Mouse (Mus musculus) lung, postnatal 0 days (tissue): ENCODE data around the gene Cd79a.

ENCODE experiments used
- CTCF ChIP-seq: IDR thresholded peaks from 2 replicates; pipeline ENCODE4 v1.5.1; 2016; ENCODE audit warnings: antibody characterized with exemption, mild to moderate bottlenecking
- EP300 ChIP-seq: IDR thresholded peaks from 2 replicates; pipeline ENCODE4 v1.6.1; 2016; ENCODE audit warnings: antibody characterized with exemption, mild to moderate bottlenecking, control low read depth

DNA sequence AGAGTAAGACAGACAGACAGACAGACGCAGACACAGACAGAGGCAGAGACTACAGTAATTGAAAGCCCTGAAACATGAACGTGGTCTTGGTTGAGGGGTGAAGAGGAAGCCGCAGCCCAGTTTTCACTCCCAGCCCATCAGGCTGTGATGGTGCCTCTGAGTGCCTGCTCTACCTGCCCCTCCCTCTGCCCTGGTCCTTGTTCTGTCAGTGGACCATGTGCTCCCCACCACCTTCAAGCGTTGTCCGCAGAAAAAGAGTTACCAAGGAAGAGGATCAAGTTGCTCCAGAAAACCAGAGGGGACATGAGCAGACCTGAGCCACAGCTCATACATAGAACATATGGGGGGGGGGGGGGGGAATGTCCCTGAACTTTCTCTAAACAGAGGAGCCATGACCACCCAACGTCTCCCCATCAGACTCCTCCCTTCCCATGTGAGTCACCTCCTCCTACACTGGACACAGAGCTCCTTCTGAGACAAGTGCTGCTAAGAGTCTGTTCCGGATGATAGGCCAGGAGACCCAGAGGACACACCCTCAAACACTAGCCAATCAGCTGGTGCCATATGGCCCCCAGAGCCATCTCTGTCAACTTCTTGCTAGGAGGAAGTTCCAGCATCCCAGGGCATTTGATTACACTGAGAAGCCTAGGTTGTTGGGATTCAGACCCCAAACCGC lies 44.5 kb upstream of the Cd79a start:
- TF ChIP-seq CTCF (no peak), EP300 (no peak)
